Mouse (Mus musculus) mammary gland, adult 2 months (tissue): Measurements from ENCODE around the gene Kcmf1. TPM values are rescaled to one million over a fixed set of nuclear protein-coding genes. Genes with fewer than 3 reads are reported as not detected.

Experiments used
- polyA plus RNA-seq: library from polyadenylated mRNA; depleted of rRNA; stranded (reverse); fragments of >200 nt; gene quantifications from 2 replicates; pipeline ENCODE4 v1.2.3, GENCODE M21; 2012; ENCODE audit warnings: low replicate concordance; rRNA removed

Gene Kcmf1
- polyA plus RNA-seq = 190 and 208 TPM in 2 replicates

GRCm38 (mm10) chr6:72899781-72900681 is at the start of gene Kcmf1:
Kcmf1 (minus strand) TSS chr6:72899979.

Other genes starting within 250 kb of the Kcmf1 start
- gene Tcf7l1, start 110.7 kb downstream of the Kcmf1 start, polyA plus RNA-seq = 34.3 and 40.9 TPM in 2 replicates
- gene Tmsb10, start 58.8 kb upstream of the Kcmf1 start, polyA plus RNA-seq = 82.0 and 131 TPM in 2 replicates